Mouse (Mus musculus): ENCODE results near the gene Dync2li1.

DNA sequence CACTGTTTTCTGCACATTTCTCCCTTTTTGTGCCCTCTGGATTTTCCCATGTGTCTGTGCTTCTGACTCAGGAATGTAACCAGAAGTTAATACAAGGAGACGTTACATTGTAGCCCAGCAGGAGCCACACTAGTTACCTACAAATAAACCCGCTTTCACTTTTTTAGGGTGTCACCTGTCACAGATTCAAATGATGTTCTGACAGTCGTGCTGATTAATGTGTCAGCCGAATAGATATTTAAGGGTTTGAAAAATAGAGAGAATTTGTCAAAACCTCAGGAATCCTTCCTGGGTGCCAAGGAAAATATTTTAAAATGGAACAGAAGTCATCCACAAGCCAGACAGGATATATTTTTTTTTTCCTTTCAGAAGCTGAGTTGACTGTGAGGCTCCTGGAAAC lies 59.0 kb downstream of the Dync2li1 start:
- TF ChIP-seq CTCF (IDR thresholded peaks at IDR 0.05; ENCODE audit: extremely low read depth, insufficient read depth, insufficient read length, insufficient replicate concordance) (no peak), POLR2A (IDR thresholded peaks at IDR 0.05; ENCODE audit: low read depth, low read length) (no peak)
